Mouse (Mus musculus): ENCODE measurements around the gene Gm21954. TPM values are rescaled to one million over a fixed set of nuclear protein-coding genes. Genes with fewer than 3 reads are reported as not detected.

Gene Gm21954
- not detected for polyA plus RNA-seq (2017; shearing (Covaris generic))

DNA sequence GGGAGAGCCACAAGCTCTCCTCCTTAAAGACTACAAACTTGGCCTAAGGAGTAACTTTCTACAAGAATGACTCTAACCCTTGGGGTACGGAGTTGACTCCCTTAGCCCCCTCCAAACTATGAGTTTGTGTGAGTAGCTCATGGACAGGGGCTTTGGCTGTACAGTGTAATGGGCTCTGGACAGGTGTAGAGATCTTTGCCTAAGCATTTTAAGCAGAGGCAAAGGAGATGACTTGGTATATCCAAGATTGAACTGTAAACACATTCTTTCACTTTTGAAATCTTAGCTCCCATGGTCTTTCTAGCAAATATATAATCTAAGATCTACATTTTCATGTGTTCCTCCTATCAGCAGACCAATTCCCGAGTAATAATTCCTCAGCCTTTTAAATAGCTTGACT, at the start of gene Gm21954:
TSS of gene Gm21954 (minus strand) at position 101 of the 400 bp plus-strand sequence.

Other genes starting within 250 kb of the Gm21954 start
- gene Dclk1, start 229.8 kb downstream of the Gm21954 start, polyA plus RNA-seq (2017; shearing (Covaris generic)): 1 to 10 TPM in 1 of 2 experiments, under 1 TPM in 1; 0.19 to 3.6 TPM